Mouse (Mus musculus): ENCODE measurements at regions not wholly inside any gene's neighbourhood (a gene's known extent, or its start where the extent isn't known, plus 50 kb on each side); places are given as distances from the start of the nearest gene placed in this dataset.
"Not testable (repeated sequence)": the region's sequence is repeated elsewhere in the genome, so short reads cannot be mapped to it uniquely, and the experiment has no call there.

- WGBS = 46% methylated on average over 5 of the region's 5 CpGs
- DNase-seq (ENCODE audit: low read depth, low spot score) = no peak
These were observed 1019.3 kb downstream of the Adam6a start for GRCm38 (mm10) chr12:114562978-114563377.

- 23% methylated on average over 1 of the region's 1 CpGs for WGBS
- DNase-seq (ENCODE audit: low read depth, low spot score) = no peak
These were observed 1020.0 kb downstream of the Adam6a start for GRCm38 (mm10) chr12:114563683-114564082.

GRCm38 (mm10) chr12:114564329-114564728, 1020.6 kb downstream of the Adam6a start:
- 61% methylated on average over 2 of the region's 2 CpGs for WGBS
- no peak for DNase-seq (ENCODE audit: low read depth, low spot score)

- DNase-seq (ENCODE audit: low read depth, low spot score) = no peak
- WGBS = 53% methylated on average over 1 of the region's 1 CpGs
These were observed 1039.7 kb downstream of the Adam6a start for GRCm38 (mm10) chr12:114583371-114583770.

GRCm38 (mm10) chr12:114587227-114587626, 1043.5 kb downstream of the Adam6a start:
- no peak for DNase-seq (ENCODE audit: low read depth, low spot score)
- WGBS = 57% methylated on average over 2 of the region's 2 CpGs

- WGBS = 75% methylated on average over 1 of the region's 1 CpGs
- no peak for DNase-seq (ENCODE audit: low read depth, low spot score)
These were observed 1054.0 kb downstream of the Adam6a start for GRCm38 (mm10) chr12:114597672-114598071.

GRCm38 (mm10) chr12:114609171-114609570, 1065.5 kb downstream of the Adam6a start:
- no peak for DNase-seq (ENCODE audit: low read depth, low spot score)

GRCm38 (mm10) chr12:114612108-114612507, 1068.4 kb downstream of the Adam6a start:
- WGBS = 62% methylated on average over 2 of the region's 2 CpGs
- DNase-seq (ENCODE audit: low read depth, low spot score) = no peak

- no peak for DNase-seq (ENCODE audit: low read depth, low spot score)
- WGBS = 50% methylated on average over 3 of the region's 3 CpGs
These were observed 1071.5 kb downstream of the Adam6a start for GRCm38 (mm10) chr12:114615179-114615578.

GRCm38 (mm10) chr12:114615712-114616111, 1072.0 kb downstream of the Adam6a start:
- 75% methylated on average over 1 of the region's 1 CpGs for WGBS
- no peak for DNase-seq (ENCODE audit: low read depth, low spot score)

GRCm38 (mm10) chr12:114641089-114641488, 1097.4 kb downstream of the Adam6a start:
- no peak for DNase-seq (ENCODE audit: low read depth, low spot score)
- WGBS = 54% methylated on average over 1 of the region's 1 CpGs

GRCm38 (mm10) chr12:114646372-114646771, 1102.7 kb downstream of the Adam6a start:
- 74% methylated on average over 3 of the region's 3 CpGs for WGBS

GRCm38 (mm10) chr12:114650432-114651101, 1106.9 kb downstream of the Adam6a start:
- not testable (repeated sequence) for DNase-seq (ENCODE audit: low read depth, low spot score)
- 77% methylated on average over 1 of the region's 1 CpGs for WGBS

More at GRCm38 (mm10) chr12:114646372-114646771, 1102.7 kb downstream of the Adam6a start:
- DNase-seq (ENCODE audit: low read depth, low spot score) = no peak

- WGBS = 78% methylated on average over 2 of the region's 2 CpGs
- not testable (repeated sequence) for DNase-seq (ENCODE audit: low read depth, low spot score)
These were observed 1113.4 kb downstream of the Adam6a start for GRCm38 (mm10) chr12:114657134-114657533.
